Mouse (Mus musculus): ENCODE results near the gene Ptprm.

DNA sequence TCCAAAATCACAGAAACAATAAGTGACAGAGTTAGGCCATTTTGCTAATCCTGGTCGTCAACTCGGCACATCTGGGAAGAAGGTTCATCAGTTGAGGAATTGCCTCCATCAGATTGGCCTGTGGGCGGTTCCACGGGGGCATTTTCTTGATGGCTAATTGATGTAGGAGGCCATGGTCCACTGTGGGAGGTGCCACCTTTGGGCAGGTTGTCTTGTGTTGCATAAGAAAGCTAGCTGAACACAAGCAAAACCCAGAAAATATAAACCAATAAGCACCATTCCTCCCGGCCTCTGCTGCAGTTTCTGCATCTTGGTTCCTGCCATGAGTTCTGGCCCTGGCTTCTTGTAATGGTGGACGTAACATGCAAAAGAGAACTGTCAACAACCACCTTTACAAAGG lies 358.2 kb downstream of the Ptprm start:
- no peak for TF ChIP-seq POLR2A (IDR thresholded peaks at IDR 0.05; ENCODE audit: control insufficient read depth, extremely low read depth, insufficient read depth, low read length, poor library complexity)
- TF ChIP-seq CTCF (IDR thresholded peaks at IDR 0.05; ENCODE audit: borderline replicate concordance, control insufficient read depth, extremely low read depth, insufficient read depth, low read length, poor library complexity) = no peak

Measured in thymus, adult 2 months (tissue).